Comparison of ENCODE assay signal across 8 mouse cellular contexts in genomic region chr2:32078522-32078921, GRCm38 (mm10). TPM values are rescaled to one million over a fixed set of nuclear protein-coding genes. Genes with fewer than 3 reads are reported as not detected.
A peak's percentile ranks its signal among the peaks of the same experiment; 100 is the strongest.
DNase-seq lines count a peak whose midpoint lies in the region; ATAC-seq lines count a peak whose summit lies in the region.
"Had no signal": no experiment of that assay in that cellular context is flagged by ENCODE, and none has a peak within 500 bp of the region (broad histone marks: within the 10 kb centered on the region; RNA-seq: fewer than 3 reads in every experiment).

No protein-coding gene starts in this region.

- DNase-seq in ES-CJ7 (ENCODE audit: low read depth, low spot score) (peak; percentile 37), adipocyte (ENCODE audit: low spot score) (no peak)
- DNase-seq in Muller cell, postnatal 12 days (ENCODE audit: inconsistent ontology term) = no peak
- no peak for DNase-seq in cerebellum, postnatal 10 days

- no peaks in the 10 kb centered on the region for H3K36me3 ChIP-seq in intestine, embryonic 15.5 days
- no peaks in the 10 kb centered on the region; the same call in 1 of the 2 replicates for H3K36me3 ChIP-seq in macrophage (ENCODE audit: inconsistent target)
- H3K36me3 ChIP-seq: embryonic facial prominence, embryonic 13.5 days had no signal

- peaks cover 21% of the 10 kb centered on the region for H3K27me3 ChIP-seq in intestine, embryonic 15.5 days (replicated peaks)

- peaks cover 94% of the 10 kb centered on the region for H3K79me2 ChIP-seq in macrophage (ENCODE audit: inconsistent target)

- no peaks in the 10 kb centered on the region for H3K9me3 ChIP-seq in intestine, embryonic 15.5 days
- H3K9me3 ChIP-seq: embryonic facial prominence, embryonic 13.5 days had no signal

- H3K4me3 ChIP-seq in brown adipose tissue, adult 24 weeks (ENCODE audit: insufficient read depth, low read depth, low read length) = no peak overlapping the region
- no peak overlapping the region for H3K4me3 ChIP-seq in intestine, embryonic 15.5 days (replicated peaks)
- H3K4me3 ChIP-seq in macrophage (ENCODE audit: inconsistent target) = peak overlapping the region; percentile 10; the same call in 1 of the 2 replicates
- H3K4me3 ChIP-seq: embryonic facial prominence, embryonic 13.5 days had no signal

- H3K4me2 ChIP-seq in intestine, embryonic 15.5 days (replicated peaks) = no peak overlapping the region
- H3K4me2 ChIP-seq: embryonic facial prominence, embryonic 13.5 days had no signal

- peaks cover 18% of the 10 kb centered on the region for H3K4me1 ChIP-seq in brown adipose tissue, adult 24 weeks (ENCODE audit: control insufficient read depth, insufficient read depth, insufficient read length, low read length)
- H3K4me1 ChIP-seq in intestine, embryonic 15.5 days (replicated peaks) = peaks cover 12% of the 10 kb centered on the region

- H3K9ac ChIP-seq in intestine, embryonic 15.5 days = no peak overlapping the region
- H3K9ac ChIP-seq: embryonic facial prominence, embryonic 13.5 days had no signal

- WGBS in intestine, embryonic 15.5 days = 46% methylated on average over 8 of the region's 8 CpGs
- 19% methylated on average over 8 of the region's 8 CpGs for WGBS in macrophage (ENCODE audit: missing documents)

- peak overlapping the region; percentile 79 for H3K27ac ChIP-seq in brown adipose tissue, adult 24 weeks (replicated peaks; ENCODE audit: low read depth, low read length)
- H3K27ac ChIP-seq in intestine, embryonic 15.5 days = 0 out of 2 replicates have a peak overlapping the region, but pooled peaks have one; percentile 0
- H3K27ac ChIP-seq in macrophage = peak overlapping the region; percentile 49
- H3K27ac ChIP-seq: embryonic facial prominence, embryonic 13.5 days had no signal

- ATAC-seq in intestine, embryonic 15.5 days = no peak

RNA-seq across cellular contexts. Expression of gene Fam78a, which starts 6.1 kb away (rescaled TPM):
- polyA plus RNA-seq in brown adipose tissue, adult 24 weeks (2012; ENCODE audit: insufficient read depth, insufficient read length, missing spikeins) = 0.24 and 1.0 TPM in 2 replicates
- 1.8 and 2.0 TPM in 2 replicates for polyA plus RNA-seq in intestine, embryonic 15.5 days (2015; fragmentation: Nextera tagmentation; extraction: Ambion mirVana)
- total RNA-seq in macrophage (2018; cell fraction: chromatin; rRNA removed) = 10 to 100 TPM in 8 of 26 experiments, 1 to 10 TPM in 16, under 1 TPM in 2; 0.70 to 26.2 (median 3.7) TPM
- total RNA-seq in macrophage (2018; cell fraction: cytosol; rRNA removed) = 10 to 100 TPM in 17 of 26 experiments, 1 to 10 TPM in 9; 1.8 to 25.9 (median 15.3) TPM
- 10 to 100 TPM in 12 of 26 experiments, 1 to 10 TPM in 14; 1.5 to 35.6 (median 8.6) TPM for total RNA-seq in macrophage (2018; cell fraction: nucleus; rRNA removed)
- 12.7 to 16.8 TPM (median 14.3 TPM) in 3 replicates for polyA plus RNA-seq in macrophage (2018)

RNA-seq across cellular contexts. Expression of gene Plpp7, which starts 16.8 kb away (rescaled TPM):
- 4.1 and 4.6 TPM in 2 replicates for polyA plus RNA-seq in brown adipose tissue, adult 24 weeks (2012; ENCODE audit: insufficient read depth, insufficient read length, missing spikeins)
- 4.3 and 4.5 TPM in 2 replicates for polyA plus RNA-seq in intestine, embryonic 15.5 days (2015; fragmentation: Nextera tagmentation; extraction: Ambion mirVana)
- total RNA-seq in macrophage (2018; cell fraction: chromatin; rRNA removed) = 1 to 10 TPM in 7 of 26 experiments, under 1 TPM in 8, not detected in 11; 0.36 to 3.1 (median 0.80) TPM
- total RNA-seq in macrophage (2018; cell fraction: cytosol; rRNA removed) = 1 to 10 TPM in 15 of 26 experiments, under 1 TPM in 11; 0.19 to 1.8 (median 1.3) TPM
- 1 to 10 TPM in 10 of 26 experiments, under 1 TPM in 11, not detected in 5; 0.42 to 2.0 (median 0.98) TPM for total RNA-seq in macrophage (2018; cell fraction: nucleus; rRNA removed)
- polyA plus RNA-seq in macrophage (2018) = 0.75 to 1.4 TPM (median 0.87 TPM) in 3 replicates

Comparison
In these comparisons a context has a peak if more than half of its experiments do, and no peak if none do; other contexts are left out.
1. H3K27ac ChIP-seq: peak in every context shown above with its lines; median percentile 79 in brown adipose tissue, adult 24 weeks; 49 in macrophage; 0 in intestine, embryonic 15.5 days.